Comparison of ENCODE assay signal across 8 mouse cellular contexts in genomic region chr12:80434601-80434960, GRCm38 (mm10). TPM values are rescaled to one million over a fixed set of nuclear protein-coding genes. Genes with fewer than 3 reads are reported as not detected.
DNase-seq lines count a peak whose midpoint lies in the region; ATAC-seq lines count a peak whose summit lies in the region.

No protein-coding gene starts in this region.

- no peaks in the 10 kb centered on the region for H3K27me3 ChIP-seq in hindbrain, embryonic 14.5 days (ENCODE audit: control insufficient read depth, insufficient read depth, low read length)
- no peaks in the 10 kb centered on the region for H3K27me3 ChIP-seq in midbrain, embryonic 12.5 days

- no peak for ATAC-seq in cerebellum, adult (ENCODE audit: insufficient number of reproducible peaks, low FRiP score, low TSS enrichment)
- no peak for ATAC-seq in hindbrain, embryonic 14.5 days (ENCODE audit: low FRiP score)
- no peak for ATAC-seq in midbrain, embryonic 12.5 days (ENCODE audit: low FRiP score, low read depth)

- peak overlapping the region; percentile 50 for H3K4me2 ChIP-seq in hindbrain, embryonic 14.5 days (replicated peaks)
- H3K4me2 ChIP-seq in midbrain, embryonic 12.5 days (replicated peaks): peak overlapping the region; percentile 73

- peaks cover 10% of the 10 kb centered on the region; the same call in 1 of the 2 replicates for H3K36me3 ChIP-seq in hindbrain, embryonic 14.5 days (replicated peaks; ENCODE audit: control insufficient read depth, insufficient read depth)
- no peaks in the 10 kb centered on the region for H3K36me3 ChIP-seq in midbrain, embryonic 12.5 days

- peak; percentile 60 for DNase-seq in cerebellum, adult 11-12 months
- peak; percentile 45 to 55 for DNase-seq in right cerebral cortex, postnatal 10 days (ENCODE audit: low spot score in 2 of 2)
- no peak for DNase-seq in right cerebral cortex, postnatal 25 days
- DNase-seq in hindbrain, embryonic 14.5 days (ENCODE audit: low spot score): peak; percentile 27
- no peak for DNase-seq in left cerebral cortex, adult 11 months (ENCODE audit: low spot score)
- no peak for DNase-seq in gastrocnemius, adult 18-20 months (ENCODE audit: low spot score)

- H3K4me1 ChIP-seq in hindbrain, embryonic 14.5 days (replicated peaks; ENCODE audit: control insufficient read depth, insufficient read depth, low read length): peaks cover 13% of the 10 kb centered on the region
- peaks cover 16% of the 10 kb centered on the region for H3K4me1 ChIP-seq in midbrain, embryonic 12.5 days

- H3K4me3 ChIP-seq in hindbrain, embryonic 14.5 days (replicated peaks; ENCODE audit: low read length): peak overlapping the region; percentile 77
- H3K4me3 ChIP-seq in midbrain, embryonic 12.5 days: peak overlapping the region; percentile 72

- peak overlapping the region; percentile 98 for H3K27ac ChIP-seq in hindbrain, embryonic 14.5 days
- H3K27ac ChIP-seq in midbrain, embryonic 12.5 days (replicated peaks): peak overlapping the region; percentile 99

- WGBS in hindbrain, embryonic 14.5 days: 12% methylated on average over 6 of the region's 10 CpGs
- WGBS in midbrain, embryonic 12.5 days: 7% methylated on average over 9 of the region's 10 CpGs

- H3K9ac ChIP-seq in hindbrain, embryonic 14.5 days: peak overlapping the region; percentile 95
- H3K9ac ChIP-seq in midbrain, embryonic 12.5 days (replicated peaks): peak overlapping the region; percentile 93

- H3K9me3 ChIP-seq in hindbrain, embryonic 14.5 days (ENCODE audit: control insufficient read depth, low read length): no peaks in the 10 kb centered on the region
- H3K9me3 ChIP-seq in midbrain, embryonic 12.5 days: no peaks in the 10 kb centered on the region

RNA-seq across cellular contexts. Expression of gene Dcaf5, which starts 1.8 kb away (rescaled TPM):
- polyA plus RNA-seq in hindbrain, embryonic 14.5 days (2014; fragmentation: Nextera tagmentation; extraction: Ambion mirVana): 24.3 and 24.9 TPM in 2 replicates
- 26.1 and 27.5 TPM in 2 replicates for polyA plus RNA-seq in midbrain, embryonic 12.5 days (2016; fragmentation: Nextera tagmentation; extraction: Ambion mirVana)
- 10 to 100 TPM; 40.4 to 49.1 TPM for total RNA-seq in gastrocnemius, adult 18-20 months (2021)

RNA-seq across cellular contexts. Expression of gene Exd2, which starts 28.3 kb away (rescaled TPM):
- 48.1 and 51.8 TPM in 2 replicates for polyA plus RNA-seq in hindbrain, embryonic 14.5 days (2014; fragmentation: Nextera tagmentation; extraction: Ambion mirVana)
- 53.7 TPM in 2 replicates for polyA plus RNA-seq in midbrain, embryonic 12.5 days (2016; fragmentation: Nextera tagmentation; extraction: Ambion mirVana)
- total RNA-seq in gastrocnemius, adult 18-20 months (2021): 10 to 100 TPM; 24.3 to 27.0 TPM

Comparison
In these comparisons a context has a peak if more than half of its experiments do, and no peak if none do; other contexts are left out.
1. DNase-seq: peak in cerebellum, adult 11-12 months (single experiment), right cerebral cortex, postnatal 10 days (2 of 2) and hindbrain, embryonic 14.5 days (single experiment); none in right cerebral cortex, postnatal 25 days (single experiment), left cerebral cortex, adult 11 months (single experiment) and gastrocnemius, adult 18-20 months (single experiment).